Mouse (Mus musculus) C2C12 (cell line): ENCODE results near the gene Obscn. TPM values are rescaled to one million over a fixed set of nuclear protein-coding genes. Genes with fewer than 3 reads are reported as not detected.

Experiments
- H3K27me3 ChIP-seq: one replicate; pipeline ENCODE4 v1.6.1; 2011; ENCODE audit not compliant: control insufficient read depth, insufficient read depth, insufficient read length
- H3K36me3 ChIP-seq: one replicate; pipeline ENCODE4 v1.6.1; 2011; ENCODE audit not compliant: control insufficient read depth, insufficient read depth
- H3K4me3 ChIP-seq: one replicate; pipeline ENCODE4 v1.5.1; 2011; ENCODE audit warnings: mild to moderate bottlenecking, control low read depth; ENCODE audit not compliant: poor library complexity, insufficient read depth, severe bottlenecking
- H3K79me2 ChIP-seq: one replicate; pipeline ENCODE4 v1.6.1; 2011; ENCODE audit not compliant: control insufficient read depth, insufficient read depth
- H3K79me3 ChIP-seq: one replicate; pipeline ENCODE4 v1.6.1; 2011; ENCODE audit warnings: low read depth, control low read depth
- H3ac ChIP-seq: one replicate; pipeline ENCODE3; 2011; ENCODE audit warnings: low read depth; ENCODE audit not compliant: control insufficient read depth, insufficient read length
- CEBPB ChIP-seq: IDR thresholded peaks from one replicate; pipeline ENCODE4 v1.6.1; 2011; ENCODE audit warnings: low read depth, mild to moderate bottlenecking, control low read depth, moderate library complexity
- CTCF ChIP-seq: IDR thresholded peaks from one replicate; pipeline ENCODE4 v1.5.1; 2011; ENCODE audit not compliant: control insufficient read depth, insufficient read depth, insufficient read length
- FOSL1 ChIP-seq: IDR thresholded peaks from one replicate; pipeline ENCODE4 v1.8.0; 2011; ENCODE audit warnings: mild to moderate bottlenecking, low read length; ENCODE audit not compliant: poor library complexity, insufficient read depth, severe bottlenecking
- MAX ChIP-seq: IDR thresholded peaks from one replicate; pipeline ENCODE4 v1.6.1; 2011; ENCODE audit warnings: mild to moderate bottlenecking, control low read depth
- MYOD1 ChIP-seq: IDR thresholded peaks from one replicate; pipeline ENCODE4 v1.6.1; 2011; ENCODE audit warnings: low read depth; ENCODE audit not compliant: control insufficient read depth, insufficient read length
- MYOG ChIP-seq: IDR thresholded peaks from one replicate; pipeline ENCODE4 v1.6.1; 2011; ENCODE audit not compliant: control insufficient read depth, insufficient read length; ENCODE audit errors: extremely low read depth
- USF1 ChIP-seq: IDR thresholded peaks from one replicate; pipeline ENCODE4 v1.6.1; 2011; ENCODE audit warnings: low read depth, mild to moderate bottlenecking, control low read depth, moderate library complexity
- polyA plus RNA-seq: library from polyadenylated mRNA; unstranded; fragments of >200 nt; fragmentation: generic; extraction: Trizol; gene quantifications from one replicate; pipeline ENCODE4 v1.2.1, GENCODE M21; 2012; ENCODE audit warnings: missing spikeins

Obscn gene
- polyA plus RNA-seq, 1 experiment = 0.02 TPM

GRCm38 (mm10) chr11:59163255-59164236 lies 27.3 kb upstream of the Obscn start, which contains the start of gene Iba57:
Iba57 (minus strand) TSS chr11:59163739.
- Histone ChIP-seq H3K36me3 (no peaks in the 10 kb centered on the region), H3K79me2 (no peaks in the 10 kb centered on the region), H3ac (peak within 1 kb of the TSS; percentile 73), H3K79me3 (no peaks in the 10 kb centered on the region), H3K4me3 (peak within 1 kb of the TSS; percentile 45), H3K27me3 (no peaks in the 10 kb centered on the region)
- TF ChIP-seq MYOG = no peak
- TF ChIP-seq CTCF = peak; percentile 32
- no peak for TF ChIP-seq MYOD1
- TF ChIP-seq USF1 = no peak
- peak; percentile 80 for TF ChIP-seq MAX
- TF ChIP-seq CEBPB = peak; percentile 29
- no peak for TF ChIP-seq FOSL1

- Histone ChIP-seq H3ac (peak overlapping the region; percentile 53), H3K36me3 (no peaks in the 10 kb centered on the region), H3K27me3 (no peaks in the 10 kb centered on the region), H3K79me2 (no peaks in the 10 kb centered on the region), H3K79me3 (no peaks in the 10 kb centered on the region), H3K4me3 (peak overlapping the region; percentile 45)
- TF ChIP-seq USF1 = no peak
- TF ChIP-seq MYOG = no peak
- no peak for TF ChIP-seq MAX
- no peak for TF ChIP-seq FOSL1
- no peak for TF ChIP-seq CTCF
- TF ChIP-seq CEBPB = no peak
- no peak for TF ChIP-seq MYOD1
Observed at GRCm38 (mm10) chr11:59162443-59163254, 26.4 kb upstream of the Obscn start.

DNA sequence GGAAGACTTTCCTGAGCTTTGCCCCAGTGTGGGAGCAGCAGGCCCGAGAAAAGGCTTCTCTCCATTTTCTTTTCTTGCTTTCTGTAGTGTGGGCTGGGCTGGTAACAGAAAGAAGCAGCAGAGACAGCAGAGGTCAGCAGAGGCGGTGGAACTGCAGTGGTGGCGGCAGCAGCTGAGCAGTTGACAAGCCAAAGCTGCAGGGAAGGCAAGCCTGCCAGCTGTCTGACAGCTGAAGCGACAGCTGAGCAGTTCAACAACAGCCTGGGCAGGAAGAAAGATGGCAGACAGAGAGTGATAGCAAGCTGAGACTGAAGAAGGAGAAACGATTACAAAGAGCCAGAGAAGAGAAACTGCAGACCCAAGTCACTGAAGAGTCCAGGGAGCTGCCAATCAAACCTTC lies 25.2 kb upstream of the Obscn start:
- Histone ChIP-seq H3K79me2 (no peaks in the 10 kb centered on the region), H3K4me3 (no peak overlapping the region), H3ac (no peak overlapping the region), H3K79me3 (no peaks in the 10 kb centered on the region), H3K36me3 (peaks cover 4% of the 10 kb centered on the region), H3K27me3 (no peaks in the 10 kb centered on the region)
- TF ChIP-seq USF1 (no peak), CTCF (no peak), MAX (no peak)

DNA sequence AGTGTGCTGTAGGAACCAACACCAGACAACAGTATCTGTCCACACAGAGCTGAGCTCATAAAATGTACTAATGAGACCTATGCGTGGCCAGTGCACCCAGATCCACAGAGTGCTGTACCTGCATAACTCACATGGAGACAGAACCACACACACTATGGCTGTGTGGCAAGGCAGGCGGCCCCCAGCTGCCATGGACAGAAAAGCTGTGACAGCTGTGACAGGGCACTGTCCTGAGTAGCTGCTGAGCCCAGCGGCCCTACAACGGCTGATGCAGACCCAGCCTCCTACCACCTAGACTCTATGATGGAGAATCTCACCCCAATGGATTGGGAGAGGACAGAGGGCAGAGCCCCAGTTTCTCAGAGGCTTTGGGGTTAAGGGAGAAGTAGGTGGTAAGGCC lies 23.4 kb upstream of the Obscn start:
- TF ChIP-seq CEBPB = no peak
- no peaks in the 10 kb centered on the region for H3K27me3 ChIP-seq
- H3K79me2 ChIP-seq = no peaks in the 10 kb centered on the region
- H3K4me3 ChIP-seq = no peak overlapping the region
- no peak overlapping the region for H3ac ChIP-seq
- no peaks in the 10 kb centered on the region for H3K79me3 ChIP-seq
- H3K36me3 ChIP-seq = peaks cover 4% of the 10 kb centered on the region

DNA sequence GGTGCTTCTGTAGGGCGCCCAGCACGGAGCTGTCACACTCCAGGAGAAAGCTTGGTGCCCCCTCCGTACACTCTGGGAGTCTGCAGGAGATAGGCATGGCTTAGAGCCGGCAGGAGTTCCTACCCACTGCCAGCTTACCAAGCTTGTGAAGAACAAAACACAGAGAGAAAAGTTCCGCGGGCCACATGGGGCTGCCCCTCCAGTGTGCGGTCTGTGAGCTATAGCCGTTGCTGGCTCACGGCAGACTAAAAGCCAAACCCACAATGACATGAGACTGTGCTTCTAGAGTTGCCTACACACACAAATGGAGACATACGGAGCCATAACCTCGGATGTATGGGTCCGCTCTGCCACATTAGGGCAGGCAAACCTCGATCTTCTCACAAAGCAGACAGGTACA lies 22.9 kb upstream of the Obscn start:
- TF ChIP-seq USF1 (no peak), MYOD1 (no peak), CEBPB (no peak), MAX (no peak), FOSL1 (no peak), MYOG (no peak), CTCF (no peak)
- Histone ChIP-seq H3ac (no peak overlapping the region), H3K36me3 (peaks cover 4% of the 10 kb centered on the region), H3K79me3 (no peaks in the 10 kb centered on the region), H3K27me3 (no peaks in the 10 kb centered on the region), H3K4me3 (no peak overlapping the region), H3K79me2 (no peaks in the 10 kb centered on the region)

DNA sequence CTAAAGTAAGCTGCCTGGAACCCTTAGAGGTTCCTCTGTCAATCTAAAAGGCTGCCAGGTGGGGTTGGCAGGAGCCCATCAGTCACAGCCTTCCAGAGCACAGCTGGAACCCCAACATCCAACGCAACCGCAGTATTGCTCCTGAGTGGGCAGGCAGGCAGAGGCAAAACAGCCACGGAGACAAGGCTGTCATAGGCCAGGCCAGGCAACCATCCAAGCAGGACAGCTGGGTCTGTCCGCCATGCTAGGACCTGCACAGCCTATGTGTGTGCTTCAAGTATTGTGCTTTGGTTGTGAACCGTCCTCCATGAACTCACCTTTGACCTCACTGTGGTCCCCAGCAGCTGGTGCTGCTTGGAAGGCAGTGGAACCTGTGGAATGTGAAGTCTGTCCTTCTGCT lies 19.7 kb upstream of the Obscn start:
- Histone ChIP-seq H3K79me3 (no peaks in the 10 kb centered on the region), H3ac (no peak overlapping the region), H3K36me3 (peaks cover 4% of the 10 kb centered on the region), H3K4me3 (no peak overlapping the region), H3K27me3 (peaks cover under 1% of the 10 kb centered on the region), H3K79me2 (no peaks in the 10 kb centered on the region)
- TF ChIP-seq CTCF = no peak
- no peak for TF ChIP-seq MYOD1
- TF ChIP-seq MAX = no peak
- TF ChIP-seq CEBPB = no peak
- no peak for TF ChIP-seq USF1
- no peak for TF ChIP-seq FOSL1
- TF ChIP-seq MYOG = no peak
